9 mouse cellular contexts compared by ENCODE assay signal in the genomic region with DNA sequence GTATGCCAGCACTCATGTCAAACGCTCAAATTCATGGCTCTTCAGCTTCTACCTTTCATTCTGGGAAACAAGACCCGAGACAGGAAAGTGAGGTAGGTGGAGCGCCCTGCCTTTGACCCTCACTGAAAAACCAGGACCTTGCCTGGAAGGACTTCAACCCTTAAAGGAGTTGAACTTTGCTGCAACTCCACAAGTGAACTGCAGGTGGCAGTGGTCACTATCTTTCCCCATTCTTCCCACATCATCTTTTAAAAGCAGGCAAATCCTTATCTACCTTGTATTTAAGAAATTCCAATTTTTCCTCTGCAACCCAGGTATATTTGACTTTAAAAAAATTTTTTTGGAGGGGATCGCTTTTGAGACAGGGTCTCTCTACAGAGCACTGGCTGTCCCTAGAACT. TPM values are rescaled to one million over a fixed set of nuclear protein-coding genes. Genes with fewer than 3 reads are reported as not detected.
DNase-seq lines count a peak whose midpoint lies in the region; TF ChIP-seq lines count a peak whose summit lies in the region.
"Had no signal": no experiment of that assay in that cellular context is flagged by ENCODE, and none has a peak within 500 bp of the region (broad histone marks: within the 10 kb centered on the region; RNA-seq: fewer than 3 reads in every experiment).

No protein-coding gene starts in this region.

- intact Hi-C loops in gastrocnemius, adult 2 months (cut with DNase I), result no loop called here

- H3K4me3 ChIP-seq in gastrocnemius, adult 2 months, result no peak overlapping the region
- H3K4me3 ChIP-seq: midbrain, embryonic 12.5 days had no signal

- DNase-seq in gastrocnemius, adult 2 months, result no peak
- DNase-seq in gastrocnemius, postnatal 25 days, result no peak
- peak; percentile 19 for DNase-seq in thymus, postnatal 4 days
- no peak for DNase-seq in thymus, adult 18-20 months
- DNase-seq in kidney, postnatal 4 days, result peak; percentile 38 to 57
- DNase-seq in Muller cell, postnatal 12 days (ENCODE audit: inconsistent ontology term), result no peak
- DNase-seq in adrenal gland, postnatal 25 days, result no peak
- DNase-seq in adrenal gland, postnatal 14 days, result no peak

- H3K27ac ChIP-seq in gastrocnemius, adult 2 months, result no peak overlapping the region
- H3K27ac ChIP-seq: midbrain, embryonic 12.5 days had no signal

- TF ChIP-seq CTCF in gastrocnemius, adult 2 months (IDR thresholded peaks at IDR 0.05), result peak; percentile 67

RNA-seq across cellular contexts. Expression of a gene that starts 8.4 kb away (rescaled TPM):
- total RNA-seq in gastrocnemius, adult 2 months (2021), result 10 to 100 TPM; 25.5 to 30.5 TPM
- 10 to 100 TPM in 1 of 2 experiments, 1 to 10 TPM in 1; 9.8 to 11.7 TPM for total RNA-seq in gastrocnemius, postnatal 25 days (2021)
- total RNA-seq in adrenal gland, postnatal 25 days (2021), result 4.6 and 6.2 TPM in 2 replicates
- 4.2 and 5.2 TPM in 2 replicates for total RNA-seq in adrenal gland, postnatal 14 days (2021)

RNA-seq across cellular contexts. Expression of a gene that starts 13.5 kb away (rescaled TPM):
- 10 to 100 TPM; 25.5 to 26.1 TPM for total RNA-seq in gastrocnemius, adult 2 months (2021)
- 10 to 100 TPM; 14.6 to 19.2 TPM for total RNA-seq in gastrocnemius, postnatal 25 days (2021)
- 29.6 and 40.6 TPM in 2 replicates for total RNA-seq in adrenal gland, postnatal 25 days (2021)
- 31.0 and 35.6 TPM in 2 replicates for total RNA-seq in adrenal gland, postnatal 14 days (2021)

RNA-seq across cellular contexts. Expression of a gene that starts 24.8 kb away (rescaled TPM):
- total RNA-seq in gastrocnemius, adult 2 months (2021), result 10 to 100 TPM; 15.0 to 16.9 TPM
- 10 to 100 TPM; 13.0 to 16.2 TPM for total RNA-seq in gastrocnemius, postnatal 25 days (2021)
- total RNA-seq in adrenal gland, postnatal 25 days (2021), result 23.9 and 44.1 TPM in 2 replicates
- total RNA-seq in adrenal gland, postnatal 14 days (2021), result 27.7 and 38.3 TPM in 2 replicates

Comparison
In these comparisons a context has a peak if more than half of its experiments do, and no peak if none do; other contexts are left out.
1. DNase-seq: peak in thymus, postnatal 4 days (single experiment) and kidney, postnatal 4 days (2 of 2); none in gastrocnemius, adult 2 months (single experiment), gastrocnemius, postnatal 25 days (single experiment), thymus, adult 18-20 months (0 of 2), Muller cell, postnatal 12 days (single experiment), adrenal gland, postnatal 25 days (single experiment) and adrenal gland, postnatal 14 days (single experiment).